In genomic region chr3:152111482-152111881, GRCm38 (mm10) we compare ENCODE assay signal across 10 mouse cellular contexts. TPM values are rescaled to one million over a fixed set of nuclear protein-coding genes. Genes with fewer than 3 reads are reported as not detected.
DNase-seq lines count a peak whose midpoint lies in the region; ATAC-seq and TF ChIP-seq lines count a peak whose summit lies in the region.
"Had no signal": no experiment of that assay in that cellular context is flagged by ENCODE, and none has a peak within 500 bp of the region (broad histone marks: within the 10 kb centered on the region; RNA-seq: fewer than 3 reads in every experiment).

No protein-coding gene starts in this region.

- H3K27ac ChIP-seq in heart, embryonic 11.5 days (ENCODE audit: low read depth, low read length): no peak overlapping the region
- no peak overlapping the region for H3K27ac ChIP-seq in kidney, postnatal 0 days
- H3K27ac ChIP-seq in stomach, embryonic 14.5 days (ENCODE audit: low read length): no peak overlapping the region
- H3K27ac ChIP-seq in stomach, postnatal 0 days (replicated peaks): no peak overlapping the region
- H3K27ac ChIP-seq in stomach, embryonic 15.5 days: no peak overlapping the region

- H3K36me3 ChIP-seq in heart, embryonic 11.5 days (ENCODE audit: control insufficient read depth, insufficient read depth, low read length): no peaks in the 10 kb centered on the region
- no peaks in the 10 kb centered on the region for H3K36me3 ChIP-seq in kidney, postnatal 0 days (ENCODE audit: insufficient read depth, low read length)
- H3K36me3 ChIP-seq in stomach, embryonic 14.5 days (ENCODE audit: control insufficient read depth, insufficient read depth, low read length): no peaks in the 10 kb centered on the region
- no peaks in the 10 kb centered on the region for H3K36me3 ChIP-seq in stomach, postnatal 0 days (ENCODE audit: control insufficient read depth, insufficient read depth, low read length)
- H3K36me3 ChIP-seq in stomach, embryonic 15.5 days: no peaks in the 10 kb centered on the region

- no peak for ATAC-seq in heart, embryonic 11.5 days (replicated peaks; ENCODE audit: insufficient number of reproducible peaks, low FRiP score, low TSS enrichment)
- ATAC-seq in kidney, postnatal 0 days (replicated peaks; ENCODE audit: low FRiP score, low read depth): no peak
- peak; percentile 31; the same call in 1 of the 2 replicates for ATAC-seq in stomach, embryonic 14.5 days (ENCODE audit: insufficient number of reproducible peaks, insufficient read depth, low FRiP score, low read depth)
- no peak for ATAC-seq in stomach, postnatal 0 days (ENCODE audit: low FRiP score, low TSS enrichment)
- ATAC-seq in stomach, embryonic 15.5 days (ENCODE audit: insufficient read depth, low FRiP score, low read depth): no peak

- no peak for TF ChIP-seq CTCF in kidney, postnatal 0 days (IDR thresholded peaks at IDR 0.05; ENCODE audit: low read depth)
- no peak for TF ChIP-seq CTCF in stomach, postnatal 0 days (IDR thresholded peaks at IDR 0.05; ENCODE audit: low read depth)

- 74% methylated on average over 4 of the region's 4 CpGs for WGBS in heart, embryonic 11.5 days (ENCODE audit: insufficient replicate concordance)
- WGBS in kidney, postnatal 0 days: 72% methylated on average over 4 of the region's 4 CpGs
- whole genome bisulfite sequencing in stomach, embryonic 14.5 days: 67% methylated on average over 4 of the region's 4 CpGs
- WGBS in stomach, postnatal 0 days: 48% methylated on average over 4 of the region's 4 CpGs
- 62% methylated on average over 4 of the region's 4 CpGs for WGBS in stomach, embryonic 15.5 days

- H3K27me3 ChIP-seq in heart, embryonic 11.5 days (ENCODE audit: control insufficient read depth, insufficient read depth, low read length): peaks cover 3% of the 10 kb centered on the region; the same call in 1 of the 2 replicates
- no peaks in the 10 kb centered on the region for H3K27me3 ChIP-seq in kidney, postnatal 0 days (ENCODE audit: insufficient read depth, low read length)
- H3K27me3 ChIP-seq in stomach, embryonic 14.5 days (ENCODE audit: control insufficient read depth, insufficient read depth, low read length): no peaks in the 10 kb centered on the region
- H3K27me3 ChIP-seq in stomach, postnatal 0 days (ENCODE audit: control insufficient read depth, insufficient read depth, low read length): no peaks in the 10 kb centered on the region
- H3K27me3 ChIP-seq in stomach, embryonic 15.5 days (replicated peaks): peaks cover 4% of the 10 kb centered on the region; the same call in 1 of the 2 replicates

- no peak overlapping the region for H3K4me3 ChIP-seq in heart, embryonic 11.5 days (ENCODE audit: low read depth, low read length)
- no peak overlapping the region for H3K4me3 ChIP-seq in kidney, postnatal 0 days (replicated peaks; ENCODE audit: low read depth, low read length)
- H3K4me3 ChIP-seq in stomach, embryonic 14.5 days (ENCODE audit: low read depth, low read length): no peak overlapping the region
- H3K4me3 ChIP-seq in stomach, postnatal 0 days (ENCODE audit: low read depth, low read length): no peak overlapping the region
- no peak overlapping the region for H3K4me3 ChIP-seq in stomach, embryonic 15.5 days (replicated peaks)

- no peak overlapping the region for H3K9ac ChIP-seq in heart, embryonic 11.5 days (ENCODE audit: low read depth, low read length)
- H3K9ac ChIP-seq in kidney, postnatal 0 days (ENCODE audit: low read depth, low read length): no peak overlapping the region
- H3K9ac ChIP-seq in stomach, embryonic 14.5 days (replicated peaks; ENCODE audit: low read depth, low read length): no peak overlapping the region
- H3K9ac ChIP-seq in stomach, postnatal 0 days (ENCODE audit: low read length): no peak overlapping the region
- H3K9ac ChIP-seq in stomach, embryonic 15.5 days: no peak overlapping the region

- H3K4me2 ChIP-seq in heart, embryonic 11.5 days: peak overlapping the region; percentile 40
- H3K4me2 ChIP-seq in kidney, postnatal 0 days (ENCODE audit: low read length): peak overlapping the region; percentile 14; the same call in 1 of the 2 replicates
- H3K4me2 ChIP-seq in stomach, embryonic 14.5 days (replicated peaks; ENCODE audit: low read depth, low read length): no peak overlapping the region
- no peak overlapping the region for H3K4me2 ChIP-seq in stomach, postnatal 0 days (replicated peaks; ENCODE audit: low read depth)
- H3K4me2 ChIP-seq in stomach, embryonic 15.5 days: peak overlapping the region; percentile 17; the same call in 1 of the 2 replicates

- TF ChIP-seq EP300 in stomach, postnatal 0 days (optimal IDR thresholded peaks at IDR 0.05): no peak

- H3K4me1 ChIP-seq in heart, embryonic 11.5 days (ENCODE audit: control insufficient read depth, insufficient read depth, low read length): peaks cover 32% of the 10 kb centered on the region
- H3K4me1 ChIP-seq in kidney, postnatal 0 days (replicated peaks; ENCODE audit: insufficient read depth, low read length): peaks cover 12% of the 10 kb centered on the region
- peaks cover 18% of the 10 kb centered on the region; the same call in 1 of the 2 replicates for H3K4me1 ChIP-seq in stomach, embryonic 14.5 days (ENCODE audit: control insufficient read depth, insufficient read depth, low read length)
- peaks cover 4% of the 10 kb centered on the region; the same call in 1 of the 2 replicates for H3K4me1 ChIP-seq in stomach, postnatal 0 days (replicated peaks; ENCODE audit: control insufficient read depth, insufficient read depth)
- peaks cover 18% of the 10 kb centered on the region for H3K4me1 ChIP-seq in stomach, embryonic 15.5 days

- DNase-seq in heart, postnatal 36 days: no peak
- no peak for DNase-seq in kidney, postnatal 0 days (ENCODE audit: low spot score)
- DNase-seq in kidney, postnatal 36 days: no peak
- no peak for DNase-seq in stomach, postnatal 0 days (ENCODE audit: low spot score)
- no peak for DNase-seq in gastrocnemius, postnatal 10 days

- intact Hi-C loops in heart, postnatal 36 days (cut with DNase I): loop anchor here (2.0 to 10.0 kb wide), 4 partner anchors 36 to 203 kb away; partner anchors contain the start of genes Dnajb4 and Fubp1

- no peaks in the 10 kb centered on the region for H3K9me3 ChIP-seq in heart, embryonic 11.5 days (replicated peaks; ENCODE audit: control insufficient read depth, low read length)
- no peaks in the 10 kb centered on the region for H3K9me3 ChIP-seq in kidney, postnatal 0 days (replicated peaks; ENCODE audit: low read length)
- H3K9me3 ChIP-seq in stomach, embryonic 14.5 days (ENCODE audit: control insufficient read depth, low read depth, low read length): no peaks in the 10 kb centered on the region
- H3K9me3 ChIP-seq in stomach, postnatal 0 days (ENCODE audit: control insufficient read depth, low read length): no peaks in the 10 kb centered on the region
- H3K9me3 ChIP-seq in stomach, embryonic 15.5 days: no peaks in the 10 kb centered on the region

RNA-seq across cellular contexts. Expression of gene Gipc2, which starts 54.5 kb away (rescaled TPM):
- polyA plus RNA-seq in heart, embryonic 11.5 days (2014; fragmentation: Nextera tagmentation; extraction: Ambion mirVana): 3.8 and 4.4 TPM in 2 replicates
- total RNA-seq in heart, postnatal 36 days (2021): 1 to 10 TPM; 3.5 to 3.6 TPM
- polyA plus RNA-seq in kidney, postnatal 0 days (2015; fragmentation: Nextera tagmentation; extraction: Ambion mirVana): 74.1 and 84.5 TPM in 2 replicates
- polyA plus RNA-seq in stomach, embryonic 14.5 days (2014; fragmentation: Nextera tagmentation; extraction: Ambion mirVana): 43.8 and 51.8 TPM in 2 replicates
- polyA plus RNA-seq in stomach, postnatal 0 days (2015; fragmentation: Nextera tagmentation; extraction: Ambion mirVana): 76.1 and 82.5 TPM in 2 replicates
- polyA plus RNA-seq in stomach, embryonic 15.5 days (2015; fragmentation: Nextera tagmentation; extraction: Ambion mirVana): 57.5 and 78.6 TPM in 2 replicates
- 1 to 10 TPM in 1 of 2 experiments, under 1 TPM in 1; 0.96 to 1.4 TPM for total RNA-seq in gastrocnemius, postnatal 10 days (2021)
- total RNA-seq: megakaryocyte progenitor cell, adult 5-6 weeks; neutrophil, adult 5-6 weeks had no signal

Comparison
In these comparisons a context has a peak if more than half of its experiments do, and no peak if none do; other contexts are left out.
1. H3K4me2 ChIP-seq: peak in heart, embryonic 11.5 days (single experiment), kidney, postnatal 0 days (single experiment) and stomach, embryonic 15.5 days (single experiment); none in stomach, embryonic 14.5 days (single experiment) and stomach, postnatal 0 days (single experiment).